Mouse (Mus musculus) ES-E14 (cell line): ENCODE data around the gene Atl3. TPM values are rescaled to one million over a fixed set of nuclear protein-coding genes. Genes with fewer than 3 reads are reported as not detected.

Source experiments
- DNase-seq: peaks from one replicate; pipeline ENCODE4 v3.0.0-alpha.2; 2013; ENCODE audit warnings: low read depth, low spot score
- H3K27ac ChIP-seq: 2 replicates; pipeline ENCODE4 v1.5.1; 2012; ENCODE audit warnings: low read depth, mild to moderate bottlenecking, low read length, moderate library complexity, mixed read lengths; ENCODE audit not compliant: poor library complexity, insufficient read depth, severe bottlenecking
- H3K36me3 ChIP-seq: 2 replicates; pipeline ENCODE4 v1.6.1; 2012; ENCODE audit warnings: mild to moderate bottlenecking, low read length, moderate library complexity, mixed read lengths; ENCODE audit not compliant: control insufficient read depth, poor library complexity, insufficient read depth, severe bottlenecking
- H3K4me1 ChIP-seq, 2 experiments: fragments of 150-350 bp in 1 of 2; sonication (generic) in 1 of 2; 2 replicates each; pipeline ENCODE4 v1.6.1; 2012; ENCODE audit warnings: low read length in 2 of 2, mild to moderate bottlenecking in 1 of 2, mixed read lengths in 1 of 2; ENCODE audit not compliant: control insufficient read depth in 2 of 2, insufficient read depth in 2 of 2, poor library complexity in 1 of 2
- H3K4me3 ChIP-seq, 2 experiments: fragments of 150-350 bp in 1 of 2; sonication (generic) in 1 of 2; 2 replicates each; pipeline ENCODE4 v1.5.1; 2012; ENCODE audit warnings: low read length in 2 of 2, low read depth in 1 of 2, mild to moderate bottlenecking in 1 of 2, mixed read lengths in 1 of 2; ENCODE audit not compliant: insufficient read depth in 1 of 2, poor library complexity in 1 of 2, severe bottlenecking in 1 of 2
- H3K9ac ChIP-seq: 2 replicates; pipeline ENCODE4 v1.6.1; 2012; ENCODE audit warnings: low read depth, mild to moderate bottlenecking, low read length, mixed read lengths; ENCODE audit not compliant: poor library complexity, insufficient read depth, severe bottlenecking
- H3K9me3 ChIP-seq: fragments of 150-350 bp; sonication (generic); 2 replicates; pipeline ENCODE4 v1.6.1; 2012; ENCODE audit warnings: low read depth, mild to moderate bottlenecking, low read length; ENCODE audit not compliant: control insufficient read depth, insufficient read depth
- CHD2 ChIP-seq: IDR thresholded peaks from 2 replicates; pipeline ENCODE4 v1.6.1; 2014; ENCODE audit warnings: mild to moderate bottlenecking, low read depth, low read length, inconsistent platforms
- HCFC1 ChIP-seq: IDR thresholded peaks from 2 replicates; pipeline ENCODE4 v1.6.1; 2012; ENCODE audit warnings: low read length, inconsistent platforms, borderline replicate concordance; ENCODE audit not compliant: insufficient read depth
- MAFK ChIP-seq: IDR thresholded peaks from 2 replicates; pipeline ENCODE4 v1.6.1; 2014; ENCODE audit warnings: mild to moderate bottlenecking, low read depth, low read length, inconsistent platforms; ENCODE audit not compliant: insufficient read depth
- ZC3H11A ChIP-seq: IDR thresholded peaks from 2 replicates; pipeline ENCODE4 v1.6.1; 2012; ENCODE audit warnings: low read depth, mild to moderate bottlenecking, inconsistent platforms, low read length, borderline replicate concordance
- ZNF384 ChIP-seq: IDR thresholded peaks from 2 replicates; pipeline ENCODE4 v1.6.1; 2012; ENCODE audit warnings: low read depth, low read length, inconsistent platforms
- in situ Hi-C, 2 experiments: fragments of 600-800 bp; cut with MboI; formaldehyde crosslinking; loops; one replicate each; pipeline ENCODE4 v1.15.1; 2025; ENCODE audit warnings: low sequenced_read_pairs in 2 of 2, inconsistent platforms in 1 of 2; ENCODE audit not compliant: unreplicated experiment in 2 of 2
- total RNA-seq: library from RNA; depleted of rRNA; stranded (reverse); fragments of 300-350 nt; gene quantifications from 2 replicates; pipeline ENCODE4 v1.2.3, GENCODE M21; 2012; rRNA removed

Atl3 gene
- total RNA-seq: 24.9 and 26.6 TPM in 2 replicates

GRCm38 (mm10) chr19:7493352-7494186 lies at the start of gene Atl3:
Gene Atl3, plus strand, starts transcription at chr19:7494040.
- no peak for TF ChIP-seq ZNF384
- TF ChIP-seq CHD2: no peak
- no peak for TF ChIP-seq MAFK
- TF ChIP-seq ZC3H11A: no peak
- TF ChIP-seq HCFC1: no peak
- Histone ChIP-seq H3K9ac (peak within 1 kb of the TSS; percentile 94), H3K4me1 (no peaks in the 10 kb centered on the region), H3K9me3 (no peaks in the 10 kb centered on the region), H3K36me3 (no peaks in the 10 kb centered on the region), H3K27ac (peak within 1 kb of the TSS; percentile 83), H3K4me3 (peak within 1 kb of the TSS; percentile 84 to 87)
- in situ Hi-C loops: no loop called here
- peak; percentile 42 for DNase-seq

- DNase-seq: no peak
- Histone ChIP-seq H3K9me3 (no peaks in the 10 kb centered on the region), H3K27ac (no peak overlapping the region), H3K4me3 (no peak overlapping the region), H3K9ac (no peak overlapping the region), H3K36me3 (0 out of 2 replicates have a peak, but pooled peaks cover 3% of the 10 kb centered on the region), H3K4me1 (peaks cover 0 to 2% of the 10 kb centered on the region in 2 experiments; a peak in 1 of 4 replicates)
- in situ Hi-C loops: no loop called here
- TF ChIP-seq ZNF384 (no peak), MAFK (no peak), HCFC1 (no peak), ZC3H11A (no peak), CHD2 (no peak)
These were observed 48.7 kb upstream of the Atl3 start for GRCm38 (mm10) chr19:7445105-7445504.

DNA sequence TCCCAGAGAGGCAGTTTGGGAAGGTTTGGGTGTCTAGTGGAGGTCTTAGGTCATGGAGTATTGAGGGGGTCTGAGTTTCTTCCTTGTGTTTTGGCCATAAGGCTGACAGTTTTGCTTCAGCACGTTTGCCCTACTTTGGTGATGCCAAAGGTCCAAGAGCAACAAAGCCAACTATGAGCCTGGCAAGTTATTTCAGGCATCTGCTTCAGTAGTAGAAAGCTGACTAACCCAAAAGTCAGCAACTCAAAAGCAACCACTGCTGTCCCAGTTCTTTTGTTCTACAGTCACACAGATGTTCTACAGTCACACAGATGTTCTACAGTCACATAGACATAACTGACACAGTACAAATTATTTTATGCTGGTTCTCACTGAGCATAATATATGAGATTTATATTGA lies 48.2 kb upstream of the Atl3 start:
- in situ Hi-C loops: no loop called here
- Histone ChIP-seq H3K4me3 (no peak overlapping the region), H3K9me3 (no peaks in the 10 kb centered on the region), H3K4me1 (peaks cover 0 to 2% of the 10 kb centered on the region in 2 experiments; a peak in 1 of 4 replicates), H3K9ac (no peak overlapping the region), H3K36me3 (0 out of 2 replicates have a peak, but pooled peaks cover 3% of the 10 kb centered on the region), H3K27ac (no peak overlapping the region)
- DNase-seq: no peak
- TF ChIP-seq HCFC1 (no peak), MAFK (no peak), CHD2 (no peak), ZC3H11A (no peak), ZNF384 (no peak)

DNA sequence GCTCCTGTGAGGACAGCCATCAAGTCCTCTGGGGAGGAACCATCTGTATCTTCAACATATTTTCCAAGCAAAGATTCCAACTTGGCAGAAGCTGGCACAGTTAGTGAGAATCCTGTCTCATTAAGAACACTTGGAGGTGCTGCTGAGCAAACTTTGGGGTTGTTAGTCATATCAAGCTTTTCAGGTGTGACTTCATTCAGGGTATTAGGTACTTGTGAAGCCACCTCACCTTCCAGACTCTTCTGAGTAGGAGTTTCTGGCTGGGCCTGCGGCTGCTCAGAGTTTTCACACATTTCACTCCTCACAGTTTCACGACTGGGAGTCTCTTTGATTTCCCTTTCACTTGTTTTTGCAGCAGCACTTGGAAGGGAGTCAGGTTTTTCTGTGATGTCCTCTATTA lies 37.0 kb upstream of the Atl3 start:
- no peak overlapping the region for H3K27ac ChIP-seq
- no peaks in the 10 kb centered on the region for H3K4me1 ChIP-seq
- TF ChIP-seq ZC3H11A (no peak), MAFK (no peak), CHD2 (no peak), ZNF384 (no peak), HCFC1 (no peak)
- no peak overlapping the region for H3K4me3 ChIP-seq
- in situ Hi-C loops: no loop called here
- H3K36me3 ChIP-seq: no peaks in the 10 kb centered on the region
- H3K9me3 ChIP-seq: no peaks in the 10 kb centered on the region
- no peak overlapping the region for H3K9ac ChIP-seq
- no peak for DNase-seq
